Mouse (Mus musculus): ENCODE measurements at regions not wholly inside any gene's neighbourhood (a gene's known extent, or its start where the extent isn't known, plus 50 kb on each side); places are given as distances from the start of the nearest gene placed in this dataset.
A peak's percentile ranks its signal among the peaks of the same experiment; 100 is the strongest.

- H3K9ac ChIP-seq, result no peak overlapping the region
- WGBS, result 12% methylated on average over 5 of the region's 5 CpGs
- H3K9me3 ChIP-seq (replicated peaks), result no peaks in the 10 kb centered on the region
- no peaks in the 10 kb centered on the region for H3K36me3 ChIP-seq (ENCODE audit: poor library complexity, severe bottlenecking)
- no peak overlapping the region for H3K4me2 ChIP-seq
- H3K27ac ChIP-seq, result no peak overlapping the region
- no peak for ATAC-seq
- H3K4me3 ChIP-seq, result no peak overlapping the region
- no peaks in the 10 kb centered on the region for H3K4me1 ChIP-seq
- H3K27me3 ChIP-seq, result no peaks in the 10 kb centered on the region
Observed at GRCm38 (mm10) chr12:39094638-39095230, 315.6 kb downstream of the Etv1 start.

- Histone ChIP-seq H3K27me3 (no peaks in the 10 kb centered on the region), H3K36me3 (ENCODE audit: poor library complexity, severe bottlenecking) (no peaks in the 10 kb centered on the region), H3K4me2 (no peak overlapping the region), H3K9ac (no peak overlapping the region), H3K27ac (no peak overlapping the region), H3K9me3 (replicated peaks) (no peaks in the 10 kb centered on the region), H3K4me3 (no peak overlapping the region), H3K4me1 (no peaks in the 10 kb centered on the region)
- ATAC-seq, result no peak
- 83% methylated on average over 3 of the region's 3 CpGs for WGBS
Observed at GRCm38 (mm10) chr12:39123391-39124095, 344.4 kb downstream of the Etv1 start.

- no peak overlapping the region for H3K9ac ChIP-seq
- no peak overlapping the region for H3K4me2 ChIP-seq
- ATAC-seq, result no peak
- 77% methylated on average over 6 of the region's 6 CpGs for WGBS
- no peaks in the 10 kb centered on the region for H3K4me1 ChIP-seq
- H3K4me3 ChIP-seq, result no peak overlapping the region
- no peaks in the 10 kb centered on the region for H3K36me3 ChIP-seq (ENCODE audit: poor library complexity, severe bottlenecking)
- H3K9me3 ChIP-seq (replicated peaks), result no peaks in the 10 kb centered on the region
- H3K27me3 ChIP-seq, result no peaks in the 10 kb centered on the region
- H3K27ac ChIP-seq, result no peak overlapping the region
Observed at GRCm38 (mm10) chr12:39154689-39155088, 375.5 kb downstream of the Etv1 start.

GRCm38 (mm10) chr12:39176958-39177357 lies 397.8 kb downstream of the Etv1 start:
- no peak for ATAC-seq
- Histone ChIP-seq H3K27me3 (no peaks in the 10 kb centered on the region), H3K27ac (no peak overlapping the region), H3K4me1 (no peaks in the 10 kb centered on the region), H3K9me3 (replicated peaks) (no peaks in the 10 kb centered on the region), H3K4me2 (no peak overlapping the region), H3K9ac (no peak overlapping the region), H3K4me3 (no peak overlapping the region), H3K36me3 (ENCODE audit: poor library complexity, severe bottlenecking) (no peaks in the 10 kb centered on the region)
- 74% methylated on average over 4 of the region's 4 CpGs for WGBS

GRCm38 (mm10) chr12:39224073-39224472 lies 444.9 kb downstream of the Etv1 start:
- Histone ChIP-seq H3K4me1 (no peaks in the 10 kb centered on the region), H3K4me2 (no peak overlapping the region), H3K36me3 (ENCODE audit: poor library complexity, severe bottlenecking) (no peaks in the 10 kb centered on the region), H3K9ac (no peak overlapping the region), H3K4me3 (no peak overlapping the region), H3K9me3 (replicated peaks) (no peaks in the 10 kb centered on the region), H3K27ac (no peak overlapping the region), H3K27me3 (no peaks in the 10 kb centered on the region)
- WGBS, result 49% methylated on average over 4 of the region's 4 CpGs
- no peak for ATAC-seq

GRCm38 (mm10) chr12:39256605-39257004 lies 477.4 kb downstream of the Etv1 start:
- Histone ChIP-seq H3K36me3 (ENCODE audit: poor library complexity, severe bottlenecking) (no peaks in the 10 kb centered on the region), H3K4me1 (no peaks in the 10 kb centered on the region), H3K27me3 (no peaks in the 10 kb centered on the region), H3K4me2 (no peak overlapping the region), H3K9me3 (replicated peaks) (no peaks in the 10 kb centered on the region), H3K4me3 (no peak overlapping the region), H3K27ac (no peak overlapping the region), H3K9ac (no peak overlapping the region)
- no peak for ATAC-seq
- 79% methylated on average over 6 of the region's 6 CpGs for WGBS

- no peaks in the 10 kb centered on the region for H3K9me3 ChIP-seq (replicated peaks)
- no peak overlapping the region for H3K27ac ChIP-seq
- H3K27me3 ChIP-seq, result no peaks in the 10 kb centered on the region
- H3K4me1 ChIP-seq, result no peaks in the 10 kb centered on the region
- H3K4me2 ChIP-seq, result no peak overlapping the region
- H3K36me3 ChIP-seq (ENCODE audit: poor library complexity, severe bottlenecking), result no peaks in the 10 kb centered on the region
- no peak overlapping the region for H3K4me3 ChIP-seq
- 83% methylated on average over 1 of the region's 1 CpGs for WGBS
- H3K9ac ChIP-seq, result no peak overlapping the region
- no peak for ATAC-seq
Observed at GRCm38 (mm10) chr12:39257571-39257970, 478.4 kb downstream of the Etv1 start.

- Histone ChIP-seq H3K4me1 (no peaks in the 10 kb centered on the region), H3K4me2 (no peak overlapping the region), H3K27ac (no peak overlapping the region), H3K9ac (no peak overlapping the region), H3K4me3 (no peak overlapping the region), H3K27me3 (no peaks in the 10 kb centered on the region), H3K9me3 (replicated peaks) (no peaks in the 10 kb centered on the region), H3K36me3 (ENCODE audit: poor library complexity, severe bottlenecking) (no peaks in the 10 kb centered on the region)
- 83% methylated on average over 2 of the region's 2 CpGs for WGBS
- ATAC-seq, result no peak
Observed at GRCm38 (mm10) chr12:39289676-39290075, 510.5 kb downstream of the Etv1 start.

- ATAC-seq, result peak; percentile 95
- Histone ChIP-seq H3K27me3 (no peaks in the 10 kb centered on the region), H3K4me2 (peak overlapping the region; percentile 36), H3K36me3 (ENCODE audit: poor library complexity, severe bottlenecking) (no peaks in the 10 kb centered on the region), H3K4me3 (no peak overlapping the region), H3K4me1 (peaks cover 18% of the 10 kb centered on the region), H3K9me3 (replicated peaks) (no peaks in the 10 kb centered on the region), H3K9ac (no peak overlapping the region), H3K27ac (peak overlapping the region; percentile 73)
- WGBS, result 12% methylated on average over 13 of the region's 13 CpGs
Observed at GRCm38 (mm10) chr12:39301351-39302212, 522.4 kb downstream of the Etv1 start.

GRCm38 (mm10) chr12:39302213-39302591 lies 523.0 kb downstream of the Etv1 start:
- H3K4me2 ChIP-seq, result no peak overlapping the region
- H3K4me3 ChIP-seq, result no peak overlapping the region
- H3K36me3 ChIP-seq (ENCODE audit: poor library complexity, severe bottlenecking), result no peaks in the 10 kb centered on the region
- H3K4me1 ChIP-seq, result peaks cover 18% of the 10 kb centered on the region
- H3K27ac ChIP-seq, result peak overlapping the region; percentile 73
- peak; percentile 40 for ATAC-seq
- no peak overlapping the region for H3K9ac ChIP-seq
- H3K9me3 ChIP-seq (replicated peaks), result no peaks in the 10 kb centered on the region
- H3K27me3 ChIP-seq, result no peaks in the 10 kb centered on the region
- WGBS, result 37% methylated on average over 2 of the region's 2 CpGs

GRCm38 (mm10) chr12:39307746-39308145 lies 528.6 kb downstream of the Etv1 start:
- WGBS, result 73% methylated on average over 1 of the region's 1 CpGs
- Histone ChIP-seq H3K9ac (no peak overlapping the region), H3K36me3 (ENCODE audit: poor library complexity, severe bottlenecking) (no peaks in the 10 kb centered on the region), H3K4me2 (no peak overlapping the region), H3K9me3 (replicated peaks) (no peaks in the 10 kb centered on the region), H3K4me3 (no peak overlapping the region), H3K27ac (no peak overlapping the region), H3K27me3 (no peaks in the 10 kb centered on the region), H3K4me1 (peaks cover under 1% of the 10 kb centered on the region; the same call in 1 of the 2 replicates)
- no peak for ATAC-seq

- WGBS, result 62% methylated on average over 3 of the region's 3 CpGs
- H3K27me3 ChIP-seq, result no peaks in the 10 kb centered on the region
- no peak overlapping the region for H3K9ac ChIP-seq
- no peaks in the 10 kb centered on the region for H3K9me3 ChIP-seq (replicated peaks)
- no peaks in the 10 kb centered on the region for H3K36me3 ChIP-seq (ENCODE audit: poor library complexity, severe bottlenecking)
- H3K4me1 ChIP-seq, result no peaks in the 10 kb centered on the region
- ATAC-seq, result peak; percentile 55; the same call in 1 of the 2 replicates
- no peak overlapping the region for H3K4me2 ChIP-seq
- H3K27ac ChIP-seq, result no peak overlapping the region
- H3K4me3 ChIP-seq, result no peak overlapping the region
Observed at GRCm38 (mm10) chr12:39309905-39310304, 530.7 kb downstream of the Etv1 start.
